Mouse (Mus musculus) heart, adult 11 months (tissue): ENCODE data around the gene Olfr850.

Experiments used
- DNase-seq: peaks from one replicate; pipeline ENCODE4 v3.0.0; 2022

Gene Olfr850

DNA sequence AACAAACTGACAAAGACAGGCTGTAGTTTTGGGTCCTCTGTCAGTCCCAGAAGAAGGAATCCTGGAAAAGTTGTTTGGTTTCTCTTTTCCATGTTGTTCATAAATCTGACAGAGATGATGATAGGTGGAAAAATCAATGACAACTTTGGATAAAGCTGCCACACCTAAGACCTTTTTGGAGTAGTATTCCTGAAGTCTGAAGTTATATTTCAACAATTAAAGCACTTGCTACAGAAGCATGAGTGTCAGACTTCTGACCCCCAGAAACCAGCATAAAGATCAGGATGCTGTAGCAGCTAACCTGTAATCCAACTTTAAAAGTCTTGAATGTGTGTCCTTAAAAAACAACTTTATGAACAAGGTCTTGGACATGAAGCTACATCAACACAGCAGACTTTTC, at the start of gene Olfr850:
Olfr850 (minus strand) TSS at position 101 of the 400 bp plus-strand sequence.
- DNase-seq = no peak

DNA sequence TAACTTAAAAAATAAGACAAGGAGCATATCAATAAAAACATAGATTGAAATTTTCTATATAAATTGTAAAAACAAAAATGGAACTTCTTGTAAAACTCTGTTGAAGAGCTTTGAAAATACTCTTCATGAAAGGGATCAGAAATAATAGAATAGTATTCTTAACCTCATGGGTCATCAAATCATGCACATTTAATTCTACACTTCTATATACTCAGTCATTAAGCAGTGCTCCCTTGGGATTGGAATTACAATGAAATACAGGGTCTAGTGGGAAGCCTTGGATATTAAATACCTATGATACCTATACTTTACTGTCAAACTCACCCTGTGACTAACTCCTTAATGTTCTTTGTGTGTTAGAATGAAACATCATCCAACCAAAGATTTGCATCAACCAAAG, 14.9 kb upstream of the Olfr850 start, which contains the start of gene Olfr851:
Olfr851 (plus strand) TSS at position 301 of the 400 bp plus-strand sequence.
- DNase-seq = no peak

DNA sequence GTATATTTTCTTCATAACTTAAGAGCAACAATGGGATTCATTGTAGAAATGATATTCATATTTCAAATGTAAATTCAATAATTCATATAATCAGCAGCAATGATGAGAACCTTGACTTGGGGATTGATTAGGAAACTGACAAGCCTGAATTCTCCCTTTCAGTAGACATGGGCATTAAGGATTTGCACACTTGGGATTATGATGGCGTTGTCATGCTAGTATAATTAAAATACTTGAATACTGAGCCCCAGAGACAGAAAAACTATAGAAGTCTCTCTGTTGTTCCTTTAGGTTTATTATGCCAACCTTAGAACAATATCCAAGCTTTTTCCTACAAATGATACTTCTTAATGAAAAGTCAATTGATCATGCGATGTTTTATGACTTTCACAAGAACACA, 38.1 kb downstream of the Olfr850 start, which contains the start of gene Olfr849:
Olfr849 (plus strand) TSS at position 301 of the 400 bp plus-strand sequence.
- no peak for DNase-seq
